Mouse (Mus musculus): Measurements from ENCODE around the gene Gadd45a.

DNA sequence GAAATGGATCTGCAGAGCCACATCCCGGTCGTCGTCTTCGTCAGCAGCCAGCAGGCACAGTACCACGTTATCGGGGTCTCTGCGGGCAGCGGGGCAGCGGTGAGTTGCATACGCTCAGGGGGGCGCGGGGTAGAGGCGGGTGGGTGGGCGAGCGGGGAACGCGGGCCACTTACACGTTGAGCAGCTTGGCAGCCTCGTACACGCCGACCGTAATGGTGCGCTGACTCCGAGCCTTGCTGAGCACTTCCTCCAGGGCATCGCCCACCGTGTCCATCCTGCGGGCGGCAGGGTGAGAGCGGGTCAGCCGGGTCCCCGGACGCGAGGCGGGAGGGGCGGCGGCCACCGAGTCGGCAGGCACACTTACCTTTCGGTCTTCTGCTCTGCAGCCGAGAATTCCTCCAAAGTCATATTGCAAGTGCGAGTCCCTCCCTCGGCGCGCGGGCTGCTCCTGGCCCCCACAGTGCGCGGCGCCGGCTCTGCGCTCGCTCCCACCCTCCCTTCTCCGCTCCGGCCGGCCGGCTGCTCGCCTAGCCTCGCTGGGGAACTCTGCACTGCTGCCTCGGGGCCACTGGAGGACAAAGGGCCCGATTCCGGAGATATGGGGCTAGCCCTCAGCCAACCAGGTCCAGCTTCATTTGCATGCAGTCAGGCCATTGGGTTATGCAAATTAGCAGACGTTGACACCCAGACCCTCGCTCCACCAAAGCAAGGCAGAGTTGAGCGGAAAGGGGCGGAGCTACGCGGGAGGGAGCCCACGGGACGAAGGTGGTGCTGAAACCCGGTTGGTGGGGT is at the start of gene Gadd45a:
- TF ChIP-seq POLR2A (IDR thresholded peaks at IDR 0.05; ENCODE audit: low read depth, low read length) (peak; percentile 99), NRF1 (IDR thresholded peaks at IDR 0.05; ENCODE audit: low read depth, low read length) (0 out of 2 replicates have a peak, but pooled peaks have one; percentile 18), EP300 (IDR thresholded peaks at IDR 0.05; ENCODE audit: low read length) (no peak), ETS1 (conservative IDR thresholded peaks at IDR 0.05; ENCODE audit: low read depth, low read length) (peak; percentile 35), JUND (conservative IDR thresholded peaks at IDR 0.05; ENCODE audit: low read depth, low read length) (no peak), TCF12 (IDR thresholded peaks at IDR 0.05; ENCODE audit: low read depth, low read length) (peak; percentile 94), CTCF (conservative IDR thresholded peaks at IDR 0.05 in 1 of 2, IDR thresholded peaks at IDR 0.05 in 1 of 2; ENCODE audit: low read depth in 2 of 2, low read length in 2 of 2) (no peak), SIN3A (IDR thresholded peaks at IDR 0.05; ENCODE audit: low read length) (peak; percentile 79), ZMIZ1 (IDR thresholded peaks at IDR 0.05; ENCODE audit: low read depth, low read length) (peak; percentile 98), E2F4 (IDR thresholded peaks at IDR 0.05; ENCODE audit: insufficient replicate concordance, low read depth, low read length) (no peak), BHLHE40 (IDR thresholded peaks at IDR 0.05; ENCODE audit: low read depth, low read length) (peak; percentile 47), POLR2AphosphoS2 (IDR thresholded peaks at IDR 0.05; ENCODE audit: low read depth, low read length) (peak; percentile 93), MAX (IDR thresholded peaks at IDR 0.05; ENCODE audit: low read length) (peak; percentile 26; the same call in 1 of the 2 replicates), ELF1 (IDR thresholded peaks at IDR 0.05; ENCODE audit: low read depth, low read length) (peak; percentile 56)
